Mouse (Mus musculus): ENCODE results near the gene Eif4ebp2. TPM values are rescaled to one million over a fixed set of nuclear protein-coding genes. Genes with fewer than 3 reads are reported as not detected.

Eif4ebp2 gene
- polyA plus RNA-seq, 1 experiment from 2014 or later: 57.4 TPM

DNA sequence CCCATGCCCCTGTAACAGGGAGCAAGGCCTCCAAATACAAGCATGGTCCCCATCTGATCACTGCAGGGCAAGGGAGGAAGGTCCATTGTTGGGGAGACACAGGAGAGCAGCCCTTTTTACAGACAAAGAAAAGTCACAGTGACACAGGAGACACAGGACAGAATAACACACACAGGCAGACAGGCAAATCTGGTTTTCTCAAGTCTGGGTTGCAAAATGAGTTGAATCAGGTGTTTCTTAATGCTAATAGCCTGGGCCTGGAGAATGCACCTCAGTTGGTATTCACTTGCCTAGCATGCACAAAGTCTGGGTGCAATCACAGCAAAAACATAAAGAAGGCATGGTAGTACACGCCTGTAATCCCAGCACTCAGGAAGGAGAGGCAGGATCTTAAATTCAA, 8.6 kb downstream of the Eif4ebp2 start:
- Histone ChIP-seq H3K4me3 (ENCODE audit: low read length) (no peak overlapping the region), H3K9me3 (ENCODE audit: low read length) (no peaks in the 10 kb centered on the region), H3K4me1 (ENCODE audit: insufficient read depth, low read length) (peaks cover 44% of the 10 kb centered on the region), H3K27ac (ENCODE audit: low read length) (no peak overlapping the region), H3K27me3 (ENCODE audit: insufficient read depth, low read length) (no peaks in the 10 kb centered on the region), H3K36me3 (ENCODE audit: insufficient read depth, low read length) (peaks cover 8% of the 10 kb centered on the region; the same call in 1 of the 2 replicates), H3K9ac (replicated peaks; ENCODE audit: low read length) (no peak overlapping the region), H3K4me2 (replicated peaks; ENCODE audit: low read depth, low read length) (no peak overlapping the region)
- WGBS: 29% methylated on average over 1 of the region's 1 CpGs
- no peak for ATAC-seq (ENCODE audit: low FRiP score, low TSS enrichment)

GRCm38 (mm10) chr10:61443456-61443855, 9.0 kb downstream of the Eif4ebp2 start:
- H3K4me1 ChIP-seq (ENCODE audit: insufficient read depth, low read length): peaks cover 44% of the 10 kb centered on the region

GRCm38 (mm10) chr10:61440202-61440800, 12.2 kb downstream of the Eif4ebp2 start:
- ATAC-seq (ENCODE audit: low FRiP score, low TSS enrichment): peak; percentile 91

More at GRCm38 (mm10) chr10:61443456-61443855, 9.0 kb downstream of the Eif4ebp2 start:
- Histone ChIP-seq H3K4me2 (replicated peaks; ENCODE audit: low read depth, low read length) (no peak overlapping the region), H3K9ac (replicated peaks; ENCODE audit: low read length) (no peak overlapping the region), H3K27me3 (ENCODE audit: insufficient read depth, low read length) (no peaks in the 10 kb centered on the region), H3K4me3 (ENCODE audit: low read length) (no peak overlapping the region), H3K9me3 (ENCODE audit: low read length) (no peaks in the 10 kb centered on the region), H3K36me3 (ENCODE audit: insufficient read depth, low read length) (peaks cover 8% of the 10 kb centered on the region), H3K27ac (ENCODE audit: low read length) (no peak overlapping the region)
- 47% methylated on average over 6 of the region's 6 CpGs for WGBS
- no peak for ATAC-seq (ENCODE audit: low FRiP score, low TSS enrichment)

DNA sequence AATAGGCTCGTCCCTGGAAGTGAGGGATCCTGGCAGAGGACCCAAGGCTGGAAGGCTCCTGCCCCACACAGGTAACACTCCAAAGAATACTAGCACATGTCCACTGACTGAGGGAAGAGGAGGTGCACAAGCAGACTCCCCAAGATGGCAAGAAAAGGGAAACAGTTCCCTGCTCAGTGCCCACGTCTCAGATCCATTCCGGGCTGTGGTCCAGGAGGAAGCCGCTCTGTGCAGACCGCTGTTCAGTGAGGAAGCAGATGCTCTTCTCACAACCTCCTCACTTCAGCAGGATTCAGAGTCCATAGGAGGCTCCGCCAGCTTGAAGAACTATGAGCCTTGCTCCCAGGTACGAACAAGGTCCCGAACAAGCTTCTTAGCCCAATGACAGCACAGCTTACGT, 21.1 kb downstream of the Eif4ebp2 start:
- 90% methylated on average over 9 of the region's 9 CpGs for WGBS
- ATAC-seq (ENCODE audit: low FRiP score, low TSS enrichment): no peak

More at GRCm38 (mm10) chr10:61440202-61440800, 12.2 kb downstream of the Eif4ebp2 start:
- Histone ChIP-seq H3K4me3 (ENCODE audit: low read length) (no peak overlapping the region), H3K4me1 (ENCODE audit: insufficient read depth, low read length) (peaks cover 33% of the 10 kb centered on the region), H3K9me3 (ENCODE audit: low read length) (no peaks in the 10 kb centered on the region), H3K4me2 (replicated peaks; ENCODE audit: low read depth, low read length) (no peak overlapping the region), H3K36me3 (ENCODE audit: insufficient read depth, low read length) (peaks cover 3% of the 10 kb centered on the region), H3K27ac (ENCODE audit: low read length) (0 out of 2 replicates have a peak overlapping the region, but pooled peaks have one; percentile 20), H3K27me3 (ENCODE audit: insufficient read depth, low read length) (no peaks in the 10 kb centered on the region), H3K9ac (replicated peaks; ENCODE audit: low read length) (no peak overlapping the region)
- 85% methylated on average over 7 of the region's 7 CpGs for WGBS

GRCm38 (mm10) chr10:61429043-61429442, 23.4 kb downstream of the Eif4ebp2 start:
- H3K27ac ChIP-seq (ENCODE audit: low read length): no peak overlapping the region
- 91% methylated on average over 5 of the region's 5 CpGs for WGBS
- H3K4me3 ChIP-seq (ENCODE audit: low read length): no peak overlapping the region
- no peak for ATAC-seq (ENCODE audit: low FRiP score, low TSS enrichment)
- H3K36me3 ChIP-seq (ENCODE audit: insufficient read depth, low read length): peaks cover 36% of the 10 kb centered on the region
- no peak overlapping the region for H3K9ac ChIP-seq (replicated peaks; ENCODE audit: low read length)
- H3K4me1 ChIP-seq (ENCODE audit: insufficient read depth, low read length): 0 out of 2 replicates have a peak, but pooled peaks cover 8% of the 10 kb centered on the region
- no peaks in the 10 kb centered on the region for H3K27me3 ChIP-seq (ENCODE audit: insufficient read depth, low read length)
- H3K4me2 ChIP-seq (replicated peaks; ENCODE audit: low read depth, low read length): no peak overlapping the region
- no peaks in the 10 kb centered on the region for H3K9me3 ChIP-seq (ENCODE audit: low read length)

More for the DNA sequence above, 21.1 kb downstream of the Eif4ebp2 start:
- H3K36me3 ChIP-seq (ENCODE audit: insufficient read depth, low read length): peaks cover 45% of the 10 kb centered on the region
- H3K4me3 ChIP-seq (ENCODE audit: low read length): no peak overlapping the region
- H3K4me1 ChIP-seq (ENCODE audit: insufficient read depth, low read length): no peaks in the 10 kb centered on the region
- H3K9ac ChIP-seq (replicated peaks; ENCODE audit: low read length): no peak overlapping the region
- no peaks in the 10 kb centered on the region for H3K27me3 ChIP-seq (ENCODE audit: insufficient read depth, low read length)
- no peak overlapping the region for H3K4me2 ChIP-seq (replicated peaks; ENCODE audit: low read depth, low read length)
- H3K27ac ChIP-seq (ENCODE audit: low read length): no peak overlapping the region
- no peaks in the 10 kb centered on the region for H3K9me3 ChIP-seq (ENCODE audit: low read length)

DNA sequence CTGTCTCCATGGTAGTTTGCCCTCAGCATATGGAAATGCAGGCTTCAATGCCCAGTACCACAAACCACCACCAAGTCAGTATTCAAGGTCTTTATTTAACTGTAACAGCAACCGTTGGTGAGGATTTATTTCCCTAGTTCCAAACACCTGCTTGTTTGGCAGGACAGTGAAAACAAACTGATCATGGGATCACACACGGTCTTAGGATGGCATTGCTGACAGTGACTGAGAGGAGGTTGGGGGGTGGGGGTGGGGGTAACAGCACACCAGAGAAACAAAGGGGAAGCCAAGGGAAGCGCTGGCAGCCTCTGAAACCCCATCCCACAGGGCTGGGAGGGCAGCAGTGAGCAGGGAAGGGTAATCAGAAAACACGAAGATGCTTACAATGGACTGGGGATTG, 24.0 kb downstream of the Eif4ebp2 start:
- Histone ChIP-seq H3K36me3 (ENCODE audit: insufficient read depth, low read length) (peaks cover 30% of the 10 kb centered on the region), H3K4me2 (replicated peaks; ENCODE audit: low read depth, low read length) (no peak overlapping the region), H3K4me3 (ENCODE audit: low read length) (no peak overlapping the region), H3K9me3 (ENCODE audit: low read length) (no peaks in the 10 kb centered on the region), H3K27me3 (ENCODE audit: insufficient read depth, low read length) (no peaks in the 10 kb centered on the region), H3K4me1 (ENCODE audit: insufficient read depth, low read length) (0 out of 2 replicates have a peak, but pooled peaks cover 9% of the 10 kb centered on the region), H3K27ac (ENCODE audit: low read length) (no peak overlapping the region), H3K9ac (replicated peaks; ENCODE audit: low read length) (no peak overlapping the region)
- ATAC-seq (ENCODE audit: low FRiP score, low TSS enrichment): no peak
- 60% methylated on average over 4 of the region's 4 CpGs for WGBS

DNA sequence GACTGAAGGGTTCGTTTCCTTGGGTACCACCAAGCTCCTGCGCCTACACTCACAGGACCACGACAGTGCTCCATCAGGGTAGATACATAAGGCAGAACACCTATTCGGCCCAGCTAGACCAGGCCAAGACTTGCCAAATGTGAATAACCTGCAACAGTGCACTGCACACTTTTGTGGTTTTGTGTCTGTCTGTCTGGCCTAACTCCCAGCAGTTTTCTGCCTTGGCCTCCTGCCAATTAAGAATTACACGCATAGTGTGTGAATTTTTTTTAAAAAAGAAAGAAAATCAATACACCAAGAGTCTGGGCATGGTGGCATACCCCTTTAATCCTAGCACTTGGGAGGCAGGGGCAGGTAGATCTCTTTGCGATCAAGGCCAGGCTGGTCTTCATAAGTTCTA, 24.5 kb downstream of the Eif4ebp2 start:
- no peak overlapping the region for H3K27ac ChIP-seq (ENCODE audit: low read length)
- no peaks in the 10 kb centered on the region for H3K27me3 ChIP-seq (ENCODE audit: insufficient read depth, low read length)
- H3K36me3 ChIP-seq (ENCODE audit: insufficient read depth, low read length): peaks cover 25% of the 10 kb centered on the region
- H3K9ac ChIP-seq (replicated peaks; ENCODE audit: low read length): no peak overlapping the region
- WGBS: 89% methylated on average over 6 of the region's 6 CpGs
- H3K4me1 ChIP-seq (ENCODE audit: insufficient read depth, low read length): 0 out of 2 replicates have a peak, but pooled peaks cover 9% of the 10 kb centered on the region
- H3K9me3 ChIP-seq (ENCODE audit: low read length): no peaks in the 10 kb centered on the region
- H3K4me3 ChIP-seq (ENCODE audit: low read length): no peak overlapping the region
- no peak for ATAC-seq (ENCODE audit: low FRiP score, low TSS enrichment)
- no peak overlapping the region for H3K4me2 ChIP-seq (replicated peaks; ENCODE audit: low read depth, low read length)

DNA sequence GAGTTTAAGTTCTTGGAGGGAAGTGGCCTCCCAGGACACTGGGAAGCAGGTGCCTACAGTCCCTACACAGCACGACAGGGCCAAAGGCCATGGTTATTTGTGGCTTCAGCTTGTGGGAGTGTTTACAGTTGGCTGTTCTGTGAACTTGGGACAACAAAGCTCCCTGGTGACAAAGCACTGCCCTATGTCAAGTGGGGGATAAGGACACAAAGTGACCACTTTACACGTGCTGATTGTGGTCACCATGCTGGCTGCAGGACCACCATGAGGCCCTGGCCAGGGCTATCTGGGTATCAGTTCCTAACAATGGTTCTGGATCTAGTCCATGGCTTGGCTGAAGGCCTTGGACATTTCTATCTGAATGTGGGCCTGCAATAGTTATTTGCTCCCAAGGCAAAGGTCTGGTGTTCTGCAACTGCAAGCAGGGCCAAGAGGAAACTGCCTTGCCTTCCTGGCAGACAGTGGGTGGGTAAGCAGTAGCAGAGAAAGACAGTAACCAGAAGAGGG, 26.2 kb downstream of the Eif4ebp2 start:
- peaks cover 16% of the 10 kb centered on the region for H3K36me3 ChIP-seq (ENCODE audit: insufficient read depth, low read length)
- 0 out of 2 replicates have a peak, but pooled peaks cover 9% of the 10 kb centered on the region for H3K4me1 ChIP-seq (ENCODE audit: insufficient read depth, low read length)
- H3K4me3 ChIP-seq (ENCODE audit: low read length): no peak overlapping the region
- H3K9ac ChIP-seq (replicated peaks; ENCODE audit: low read length): no peak overlapping the region
- no peak overlapping the region for H3K27ac ChIP-seq (ENCODE audit: low read length)
- no peaks in the 10 kb centered on the region for H3K9me3 ChIP-seq (ENCODE audit: low read length)
- 52% methylated on average over 2 of the region's 2 CpGs for WGBS
- H3K4me2 ChIP-seq (replicated peaks; ENCODE audit: low read depth, low read length): no peak overlapping the region
- no peak for ATAC-seq (ENCODE audit: low FRiP score, low TSS enrichment)
- H3K27me3 ChIP-seq (ENCODE audit: insufficient read depth, low read length): no peaks in the 10 kb centered on the region

DNA sequence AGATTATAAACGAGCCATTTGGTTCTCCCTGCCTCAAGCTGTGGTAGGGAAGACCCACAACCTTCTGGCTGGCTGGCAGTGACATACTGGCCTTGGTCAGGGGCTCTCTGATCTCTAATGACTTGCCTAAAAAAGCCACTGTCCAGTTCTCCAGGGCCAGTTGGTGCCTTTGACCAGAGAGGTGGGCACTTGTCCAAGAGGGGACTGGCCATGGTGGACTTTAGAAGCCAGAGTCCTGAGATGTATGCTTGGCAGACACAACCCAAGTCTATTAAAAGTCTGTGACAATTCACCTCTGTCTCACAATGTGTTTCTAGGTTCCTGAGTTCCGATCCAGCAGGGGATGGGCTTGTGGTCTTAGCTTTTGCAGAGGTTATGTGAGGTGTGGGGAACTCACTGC, 27.4 kb downstream of the Eif4ebp2 start:
- Histone ChIP-seq H3K4me1 (ENCODE audit: insufficient read depth, low read length) (0 out of 2 replicates have a peak, but pooled peaks cover 9% of the 10 kb centered on the region), H3K4me3 (ENCODE audit: low read length) (no peak overlapping the region), H3K36me3 (ENCODE audit: insufficient read depth, low read length) (peaks cover 3% of the 10 kb centered on the region), H3K27ac (ENCODE audit: low read length) (no peak overlapping the region), H3K9ac (replicated peaks; ENCODE audit: low read length) (no peak overlapping the region), H3K9me3 (ENCODE audit: low read length) (no peaks in the 10 kb centered on the region), H3K27me3 (ENCODE audit: insufficient read depth, low read length) (peaks cover 3% of the 10 kb centered on the region), H3K4me2 (replicated peaks; ENCODE audit: low read depth, low read length) (no peak overlapping the region)
- 65% methylated on average over 2 of the region's 2 CpGs for WGBS
- no peak for ATAC-seq (ENCODE audit: low FRiP score, low TSS enrichment)

DNA sequence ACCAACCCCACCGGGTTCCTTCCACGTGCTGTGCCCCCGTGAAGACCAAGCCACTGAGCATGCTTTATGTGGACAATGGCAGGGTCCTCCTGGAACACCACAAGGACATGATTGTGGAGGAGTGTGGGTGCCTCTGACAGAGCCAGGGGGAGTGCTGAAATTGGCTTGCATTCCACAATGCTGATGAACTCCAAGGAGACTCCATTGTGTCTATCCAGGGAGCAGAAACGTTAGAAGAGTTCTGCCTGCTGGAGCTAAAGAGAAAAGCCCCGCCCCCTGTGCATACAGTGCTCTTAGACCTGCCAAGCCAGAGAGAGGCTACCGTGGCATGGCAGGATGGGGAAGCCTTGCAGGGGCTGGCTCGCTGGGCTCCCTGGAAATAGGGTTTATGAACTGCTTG, 28.0 kb downstream of the Eif4ebp2 start:
- no peak overlapping the region for H3K9ac ChIP-seq (replicated peaks; ENCODE audit: low read length)
- peak; percentile 23; the same call in 1 of the 2 replicates for ATAC-seq (ENCODE audit: low FRiP score, low TSS enrichment)
- H3K27ac ChIP-seq (ENCODE audit: low read length): no peak overlapping the region
- no peaks in the 10 kb centered on the region for H3K9me3 ChIP-seq (ENCODE audit: low read length)
- peaks cover 9% of the 10 kb centered on the region for H3K27me3 ChIP-seq (ENCODE audit: insufficient read depth, low read length)
- WGBS: 20% methylated on average over 7 of the region's 7 CpGs
- H3K4me3 ChIP-seq (ENCODE audit: low read length): no peak overlapping the region
- peaks cover 15% of the 10 kb centered on the region; the same call in 1 of the 2 replicates for H3K4me1 ChIP-seq (ENCODE audit: insufficient read depth, low read length)
- H3K36me3 ChIP-seq (ENCODE audit: insufficient read depth, low read length): no peaks in the 10 kb centered on the region
- no peak overlapping the region for H3K4me2 ChIP-seq (replicated peaks; ENCODE audit: low read depth, low read length)
